Mouse (Mus musculus): ENCODE data around the gene Prkcg.
"Not testable (repeated sequence)": the region's sequence is repeated elsewhere in the genome, so short reads cannot be mapped to it uniquely, and the experiment has no call there.

Prkcg gene

GRCm38 (mm10) chr7:3288976-3289970 is at the start of gene Prkcg, which contains the start of gene Myadm:
Gene Prkcg (plus strand): TSS chr7:3289179.
Gene Myadm (plus strand): TSS chr7:3289080.
- peak; percentile 69 to 80 for DNase-seq (ENCODE audit: low spot score in 2 of 2)

GRCm38 (mm10) chr7:3239193-3239592 is 49.8 kb upstream of the Prkcg start:
- DNase-seq (ENCODE audit: low spot score in 2 of 2): no peak

GRCm38 (mm10) chr7:3260701-3261100 is 28.3 kb upstream of the Prkcg start:
- DNase-seq (ENCODE audit: low spot score in 2 of 2): no peak

- DNase-seq (ENCODE audit: low spot score in 2 of 2): no peak
These were observed 27.5 kb upstream of the Prkcg start for GRCm38 (mm10) chr7:3261446-3261845.

GRCm38 (mm10) chr7:3262789-3263188 is 26.2 kb upstream of the Prkcg start:
- no peak for DNase-seq (ENCODE audit: low spot score in 2 of 2)

GRCm38 (mm10) chr7:3264390-3265022 is 24.5 kb upstream of the Prkcg start:
- DNase-seq (ENCODE audit: low spot score in 2 of 2): no peak

- no peak for DNase-seq (ENCODE audit: low spot score in 2 of 2)
These were observed 23.7 kb upstream of the Prkcg start for GRCm38 (mm10) chr7:3265311-3265710.

- no peak for DNase-seq (ENCODE audit: low spot score in 2 of 2)
These were observed 21.7 kb upstream of the Prkcg start for GRCm38 (mm10) chr7:3267261-3267660.

- no peak for DNase-seq (ENCODE audit: low spot score in 2 of 2)
These were observed 21.1 kb upstream of the Prkcg start for GRCm38 (mm10) chr7:3267888-3268287.

- DNase-seq (ENCODE audit: low spot score in 2 of 2): no peak
These were observed 20.7 kb upstream of the Prkcg start for GRCm38 (mm10) chr7:3268291-3268690.

- DNase-seq (ENCODE audit: low spot score in 2 of 2): no peak
These were observed 16.8 kb upstream of the Prkcg start for GRCm38 (mm10) chr7:3272206-3272605.

- no peak for DNase-seq (ENCODE audit: low spot score in 2 of 2)
These were observed 13.4 kb upstream of the Prkcg start for GRCm38 (mm10) chr7:3275455-3276170.

GRCm38 (mm10) chr7:3276781-3277180 is 12.2 kb upstream of the Prkcg start:
- DNase-seq (ENCODE audit: low spot score in 2 of 2): not testable (repeated sequence)

- DNase-seq (ENCODE audit: low spot score in 2 of 2): no peak
These were observed 8.8 kb upstream of the Prkcg start for GRCm38 (mm10) chr7:3280080-3280653.

GRCm38 (mm10) chr7:3280654-3281153 is 8.3 kb upstream of the Prkcg start:
- DNase-seq (ENCODE audit: low spot score in 2 of 2): no peak

- DNase-seq (ENCODE audit: low spot score in 2 of 2): no peak
These were observed 7.2 kb upstream of the Prkcg start for GRCm38 (mm10) chr7:3281741-3282140.

GRCm38 (mm10) chr7:3283081-3283875 is 5.7 kb upstream of the Prkcg start:
- no peak for DNase-seq (ENCODE audit: low spot score in 2 of 2)

- no peak for DNase-seq (ENCODE audit: low spot score in 2 of 2)
These were observed 4.4 kb upstream of the Prkcg start for GRCm38 (mm10) chr7:3284604-3285003.

GRCm38 (mm10) chr7:3286036-3286435 is 2.9 kb upstream of the Prkcg start:
- no peak for DNase-seq (ENCODE audit: low spot score in 2 of 2)

- peak in 1 of 2 experiments; percentile 31 for DNase-seq (ENCODE audit: low spot score in 2 of 2)
These were observed 1.8 kb upstream of the Prkcg start for GRCm38 (mm10) chr7:3287186-3287585.

Measured in urinary bladder, postnatal 36 days (tissue).